Mouse (Mus musculus): ENCODE measurements around the gene Lbp. TPM values are rescaled to one million over a fixed set of nuclear protein-coding genes. Genes with fewer than 3 reads are reported as not detected.

Gene Lbp
- 1.5 and 2.3 TPM in 2 replicates for polyA plus RNA-seq (2016; fragmentation: Nextera tagmentation; extraction: Ambion mirVana)

GRCm38 (mm10) chr2:158305948-158306695 is at the start of gene Lbp:
TSS of gene Lbp (plus strand) at chr2:158306493.
- Histone ChIP-seq H3K27me3 (no peaks in the 10 kb centered on the region), H3K4me2 (0 out of 2 replicates have a peak within 1 kb of the TSS, but pooled peaks have one; percentile 2), H3K27ac (0 out of 2 replicates have a peak within 1 kb of the TSS, but pooled peaks have one; percentile 46), H3K9me3 (peaks cover 4% of the 10 kb centered on the region; the same call in 1 of the 2 replicates), H3K9ac (0 out of 2 replicates have a peak within 1 kb of the TSS, but pooled peaks have one; percentile 29), H3K36me3 (replicated peaks) (no peaks in the 10 kb centered on the region), H3K4me3 (replicated peaks) (no peak within 1 kb of the TSS), H3K4me1 (peaks cover 10% of the 10 kb centered on the region)
- no peak for ATAC-seq (ENCODE audit: low FRiP score)
- WGBS = 59% methylated on average over 12 of the region's 13 CpGs

- Histone ChIP-seq H3K36me3 (replicated peaks) (no peaks in the 10 kb centered on the region), H3K9ac (peak overlapping the region; percentile 34; the same call in 1 of the 2 replicates), H3K4me3 (replicated peaks) (no peak overlapping the region), H3K4me2 (no peak overlapping the region), H3K4me1 (peaks cover 14% of the 10 kb centered on the region), H3K27ac (no peak overlapping the region), H3K9me3 (no peaks in the 10 kb centered on the region), H3K27me3 (peaks cover 10% of the 10 kb centered on the region; the same call in 1 of the 2 replicates)
- WGBS = 16% methylated on average over 5 of the region's 5 CpGs
- no peak for ATAC-seq (ENCODE audit: low FRiP score)
Observed at GRCm38 (mm10) chr2:158256894-158257293, 49.4 kb upstream of the Lbp start.

- H3K36me3 ChIP-seq (replicated peaks) = no peaks in the 10 kb centered on the region
- no peak within 1 kb of the TSS for H3K4me3 ChIP-seq (replicated peaks)
- 71% methylated on average over 18 of the region's 18 CpGs for WGBS
- H3K9ac ChIP-seq = peak within 1 kb of the TSS; percentile 34; the same call in 1 of the 2 replicates
- H3K4me1 ChIP-seq = peaks cover 14% of the 10 kb centered on the region
- H3K27me3 ChIP-seq = peaks cover 10% of the 10 kb centered on the region; the same call in 1 of the 2 replicates
- no peak for ATAC-seq (ENCODE audit: low FRiP score)
- no peak within 1 kb of the TSS for H3K27ac ChIP-seq
- H3K4me2 ChIP-seq = no peak within 1 kb of the TSS
- H3K9me3 ChIP-seq = no peaks in the 10 kb centered on the region
Observed at GRCm38 (mm10) chr2:158258005-158258418, 48.3 kb upstream of the Lbp start, which contains the start of gene Bpi. TSS of gene Bpi (plus strand) at chr2:158258094.

- Histone ChIP-seq H3K9ac (no peak overlapping the region), H3K9me3 (no peaks in the 10 kb centered on the region), H3K4me1 (peaks cover 14% of the 10 kb centered on the region), H3K4me2 (no peak overlapping the region), H3K36me3 (replicated peaks) (no peaks in the 10 kb centered on the region), H3K27me3 (peaks cover 10% of the 10 kb centered on the region; the same call in 1 of the 2 replicates), H3K4me3 (replicated peaks) (no peak overlapping the region), H3K27ac (no peak overlapping the region)
- WGBS = 14% methylated on average over 12 of the region's 12 CpGs
- ATAC-seq (ENCODE audit: low FRiP score) = 0 out of 2 replicates have a peak, but pooled peaks have one; percentile 33
Observed at GRCm38 (mm10) chr2:158258781-158259180, 47.5 kb upstream of the Lbp start.

DNA sequence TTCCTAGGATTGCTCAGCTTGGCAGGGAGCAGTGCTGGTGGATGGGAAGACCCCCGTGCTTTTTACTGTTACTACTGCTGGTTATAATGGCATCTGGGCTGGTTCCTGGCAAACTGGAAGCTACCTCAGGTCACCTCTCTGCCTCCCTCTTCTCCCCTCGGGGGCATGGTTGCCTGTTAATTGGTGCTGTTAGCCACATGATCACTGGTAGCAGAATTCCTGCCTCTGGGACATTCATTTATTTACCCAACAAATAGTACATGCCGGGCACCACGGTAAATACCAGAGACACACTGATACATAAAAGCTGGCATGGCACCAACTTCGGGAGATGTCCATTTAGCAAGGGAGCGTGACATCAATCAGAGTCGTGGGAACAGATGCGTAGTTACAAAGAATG is 46.8 kb upstream of the Lbp start:
- 85% methylated on average over 8 of the region's 8 CpGs for WGBS
- H3K27ac ChIP-seq = no peak overlapping the region
- no peak overlapping the region for H3K4me3 ChIP-seq (replicated peaks)
- H3K4me1 ChIP-seq = peaks cover 14% of the 10 kb centered on the region
- no peak overlapping the region for H3K9ac ChIP-seq
- H3K27me3 ChIP-seq = peaks cover 10% of the 10 kb centered on the region; the same call in 1 of the 2 replicates
- no peaks in the 10 kb centered on the region for H3K36me3 ChIP-seq (replicated peaks)
- no peaks in the 10 kb centered on the region for H3K9me3 ChIP-seq
- no peak for ATAC-seq (ENCODE audit: low FRiP score)
- no peak overlapping the region for H3K4me2 ChIP-seq

DNA sequence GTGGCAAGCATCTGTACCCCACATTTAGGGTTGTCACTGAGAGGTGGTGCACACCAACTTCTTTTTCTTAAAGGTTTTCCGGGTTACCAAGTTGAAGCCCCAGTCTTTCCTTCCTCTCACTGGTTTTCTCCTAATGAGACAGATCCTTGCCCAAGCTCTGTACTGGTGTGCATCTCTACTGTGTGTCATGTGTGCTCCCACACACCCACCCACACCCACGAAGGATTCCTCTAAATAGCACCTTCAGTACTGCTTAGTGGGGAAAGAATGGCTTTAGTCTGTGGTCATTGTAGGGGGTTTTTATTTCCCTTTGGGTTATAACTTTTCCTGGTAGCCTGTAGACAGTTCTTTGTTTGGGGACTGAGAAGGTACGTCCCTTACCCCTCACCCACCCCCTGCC is 41.4 kb upstream of the Lbp start:
- Histone ChIP-seq H3K36me3 (replicated peaks) (no peaks in the 10 kb centered on the region), H3K27ac (no peak overlapping the region), H3K27me3 (no peaks in the 10 kb centered on the region), H3K9ac (no peak overlapping the region), H3K4me3 (replicated peaks) (no peak overlapping the region), H3K9me3 (no peaks in the 10 kb centered on the region), H3K4me2 (no peak overlapping the region), H3K4me1 (no peaks in the 10 kb centered on the region)
- 85% methylated on average over 3 of the region's 3 CpGs for WGBS
- ATAC-seq (ENCODE audit: low FRiP score) = no peak

GRCm38 (mm10) chr2:158270017-158270416 is 36.3 kb upstream of the Lbp start:
- H3K4me1 ChIP-seq = peaks cover 2% of the 10 kb centered on the region; the same call in 1 of the 2 replicates
- H3K4me2 ChIP-seq = no peak overlapping the region
- no peak for ATAC-seq (ENCODE audit: low FRiP score)
- no peaks in the 10 kb centered on the region for H3K27me3 ChIP-seq
- H3K27ac ChIP-seq = no peak overlapping the region
- no peaks in the 10 kb centered on the region for H3K36me3 ChIP-seq (replicated peaks)
- H3K9ac ChIP-seq = no peak overlapping the region
- WGBS = 77% methylated on average over 8 of the region's 8 CpGs
- H3K9me3 ChIP-seq = no peaks in the 10 kb centered on the region
- H3K4me3 ChIP-seq (replicated peaks) = no peak overlapping the region

DNA sequence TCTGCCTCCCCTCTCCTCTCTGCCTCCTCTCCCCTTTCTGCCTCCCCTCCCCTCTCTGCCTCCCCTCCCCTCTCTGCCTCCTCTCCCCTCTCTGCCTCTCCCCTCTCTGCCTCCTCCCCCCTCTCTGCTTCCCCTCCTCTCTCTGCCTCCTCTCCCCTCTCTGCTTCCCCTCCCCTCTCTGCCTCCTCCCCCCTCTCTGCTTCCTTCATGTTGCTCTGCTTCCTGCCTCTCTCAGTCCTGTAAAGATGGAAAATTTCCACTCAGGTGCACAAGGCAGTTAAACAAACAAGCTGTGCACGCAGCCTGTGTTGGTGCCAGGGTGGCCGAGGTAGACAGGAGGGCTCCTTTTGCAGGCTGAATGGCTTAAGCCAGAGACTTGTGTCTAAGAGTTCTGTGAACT is 32.6 kb upstream of the Lbp start:
- Histone ChIP-seq H3K9me3 (no peaks in the 10 kb centered on the region), H3K4me3 (replicated peaks) (no peak overlapping the region), H3K27me3 (no peaks in the 10 kb centered on the region), H3K4me1 (peaks cover 2% of the 10 kb centered on the region; the same call in 1 of the 2 replicates), H3K4me2 (no peak overlapping the region), H3K36me3 (replicated peaks) (no peaks in the 10 kb centered on the region), H3K9ac (no peak overlapping the region), H3K27ac (no peak overlapping the region)
- no peak for ATAC-seq (ENCODE audit: low FRiP score)
- WGBS = 20% methylated on average over 2 of the region's 2 CpGs

- 93% methylated on average over 3 of the region's 3 CpGs for WGBS
Observed at GRCm38 (mm10) chr2:158275349-158275748, 30.9 kb upstream of the Lbp start.

DNA sequence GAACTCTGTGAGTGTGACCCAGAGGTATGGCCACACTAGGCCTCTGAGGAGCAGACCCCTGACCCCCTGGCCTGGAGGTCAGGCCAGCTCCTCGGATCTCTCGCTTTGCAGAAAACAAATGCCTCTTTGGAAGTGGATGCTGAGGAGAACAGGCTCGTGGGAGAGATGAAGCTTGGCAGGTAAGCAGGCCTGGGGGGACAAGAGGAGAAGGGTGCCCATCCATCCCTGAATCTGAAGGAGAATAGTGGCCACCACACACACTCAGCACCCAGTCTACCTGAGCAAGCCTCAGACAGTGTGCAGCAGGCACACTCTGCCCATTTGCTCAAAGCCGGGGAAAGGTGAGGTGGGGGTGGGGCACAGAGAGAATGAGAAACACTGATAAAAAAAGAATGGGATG is 30.5 kb upstream of the Lbp start:
- no peak overlapping the region for H3K4me3 ChIP-seq (replicated peaks)
- no peaks in the 10 kb centered on the region for H3K36me3 ChIP-seq (replicated peaks)
- H3K9ac ChIP-seq = no peak overlapping the region
- no peak overlapping the region for H3K4me2 ChIP-seq
- peaks cover 2% of the 10 kb centered on the region; the same call in 1 of the 2 replicates for H3K4me1 ChIP-seq
- no peaks in the 10 kb centered on the region for H3K27me3 ChIP-seq
- H3K27ac ChIP-seq = no peak overlapping the region
- no peaks in the 10 kb centered on the region for H3K9me3 ChIP-seq
- ATAC-seq (ENCODE audit: low FRiP score) = no peak
- WGBS = 85% methylated on average over 4 of the region's 4 CpGs

More at GRCm38 (mm10) chr2:158275349-158275748, 30.9 kb upstream of the Lbp start:
- ATAC-seq (ENCODE audit: low FRiP score) = no peak
- H3K36me3 ChIP-seq (replicated peaks) = no peaks in the 10 kb centered on the region
- H3K9me3 ChIP-seq = no peaks in the 10 kb centered on the region
- peaks cover 2% of the 10 kb centered on the region; the same call in 1 of the 2 replicates for H3K4me1 ChIP-seq
- H3K4me2 ChIP-seq = no peak overlapping the region
- no peak overlapping the region for H3K9ac ChIP-seq
- no peak overlapping the region for H3K27ac ChIP-seq
- H3K4me3 ChIP-seq (replicated peaks) = no peak overlapping the region
- no peaks in the 10 kb centered on the region for H3K27me3 ChIP-seq

GRCm38 (mm10) chr2:158276451-158276850 is 29.8 kb upstream of the Lbp start:
- H3K9me3 ChIP-seq = no peaks in the 10 kb centered on the region

DNA sequence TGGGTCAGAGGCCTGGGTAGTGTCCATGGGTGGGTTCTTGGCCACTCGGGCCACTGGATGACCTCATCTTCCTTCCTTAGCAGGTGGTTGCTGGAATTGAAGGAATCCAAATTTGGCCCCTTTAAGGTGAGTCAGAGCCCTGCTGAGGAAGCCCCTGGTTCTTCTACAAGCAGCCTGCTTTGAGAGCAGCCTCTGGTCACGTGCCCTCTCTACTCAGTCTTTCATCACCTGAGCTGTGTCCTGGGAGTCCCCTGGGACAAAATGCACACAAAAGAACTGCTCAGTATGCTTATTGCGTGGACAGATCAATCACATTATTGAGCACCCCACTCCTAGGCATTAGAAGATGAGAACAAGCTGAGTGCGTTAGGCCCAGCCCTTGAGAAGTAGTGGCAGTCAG is 29.4 kb upstream of the Lbp start:
- peaks cover 2% of the 10 kb centered on the region; the same call in 1 of the 2 replicates for H3K4me1 ChIP-seq
- 81% methylated on average over 4 of the region's 4 CpGs for WGBS
- no peak for ATAC-seq (ENCODE audit: low FRiP score)
- H3K27me3 ChIP-seq = no peaks in the 10 kb centered on the region
- H3K4me3 ChIP-seq (replicated peaks) = no peak overlapping the region
- H3K4me2 ChIP-seq = no peak overlapping the region
- H3K27ac ChIP-seq = no peak overlapping the region
- no peak overlapping the region for H3K9ac ChIP-seq
- no peaks in the 10 kb centered on the region for H3K9me3 ChIP-seq
- H3K36me3 ChIP-seq (replicated peaks) = no peaks in the 10 kb centered on the region

More at GRCm38 (mm10) chr2:158276451-158276850, 29.8 kb upstream of the Lbp start:
- H3K36me3 ChIP-seq (replicated peaks) = no peaks in the 10 kb centered on the region
- H3K4me2 ChIP-seq = no peak overlapping the region
- peaks cover 2% of the 10 kb centered on the region; the same call in 1 of the 2 replicates for H3K4me1 ChIP-seq
- H3K27ac ChIP-seq = no peak overlapping the region
- H3K27me3 ChIP-seq = no peaks in the 10 kb centered on the region
- 82% methylated on average over 6 of the region's 6 CpGs for WGBS
- no peak for ATAC-seq (ENCODE audit: low FRiP score)
- no peak overlapping the region for H3K4me3 ChIP-seq (replicated peaks)
- no peak overlapping the region for H3K9ac ChIP-seq

Data from forebrain, embryonic 12.5 days (tissue).